Mouse (Mus musculus) thymus, adult 18-20 months (tissue): ENCODE measurements around the gene Fam162a.
"Not testable (repeated sequence)": the region's sequence is repeated elsewhere in the genome, so short reads cannot be mapped to it uniquely, and the experiment has no call there.

Experiments used
- DNase-seq, 2 experiments: peaks; one replicate each; pipeline ENCODE4 v3.0.0; 2022; ENCODE audit warnings: mixed read lengths in 2 of 2

Fam162a gene

DNA sequence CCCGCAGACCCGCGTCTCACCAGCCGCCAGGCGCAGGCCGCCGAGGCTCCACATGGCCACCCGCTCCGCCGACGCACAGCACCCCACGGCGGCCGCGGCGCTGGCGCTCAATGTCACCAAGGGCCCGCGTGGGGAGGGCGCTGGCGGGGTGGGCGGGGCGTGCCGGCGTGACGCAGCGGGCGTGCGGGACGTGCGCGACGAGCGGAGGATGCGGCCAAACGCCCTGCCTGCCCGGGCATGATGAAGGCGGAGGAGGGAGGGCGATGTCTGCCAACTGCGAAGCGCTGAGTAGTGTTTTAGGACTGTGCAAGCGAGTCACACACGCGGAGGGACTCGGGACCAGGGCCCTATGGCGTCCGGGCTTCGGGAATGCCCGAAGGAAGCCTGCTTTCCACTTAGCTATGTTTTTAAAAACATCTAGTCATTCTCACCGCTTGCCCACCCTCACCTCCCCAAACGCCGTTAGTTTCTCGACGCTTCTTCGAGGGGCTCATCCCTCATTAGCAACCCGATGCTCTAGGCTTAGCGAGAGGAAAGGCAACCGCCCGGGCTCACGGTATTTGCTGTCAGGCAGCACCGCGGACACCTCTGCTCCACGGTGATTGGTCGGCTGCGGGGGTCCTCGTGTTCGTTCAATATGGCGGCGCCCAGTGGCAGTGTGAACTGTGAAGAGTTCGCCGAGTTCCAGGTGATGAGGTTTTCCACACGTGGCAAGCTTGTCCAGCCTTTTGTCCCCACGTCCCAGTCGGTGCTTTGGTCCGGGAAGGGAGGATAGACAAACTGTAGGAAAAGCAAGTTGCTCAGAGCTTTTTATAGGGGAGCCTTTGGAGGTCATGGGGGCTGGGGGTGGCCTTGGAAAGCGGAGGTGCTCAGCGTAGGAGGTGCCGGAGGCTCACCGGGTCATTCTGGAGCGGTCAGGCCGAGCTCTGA is at the start of gene Fam162a, which contains the start of gene Ccdc58:
Gene Fam162a (minus strand): TSS at position 145 of the 930 bp plus-strand sequence.
Gene Ccdc58 (plus strand): TSS at position 236 of the 930 bp plus-strand sequence.
- DNase-seq, result peak; percentile 84 to 85

DNA sequence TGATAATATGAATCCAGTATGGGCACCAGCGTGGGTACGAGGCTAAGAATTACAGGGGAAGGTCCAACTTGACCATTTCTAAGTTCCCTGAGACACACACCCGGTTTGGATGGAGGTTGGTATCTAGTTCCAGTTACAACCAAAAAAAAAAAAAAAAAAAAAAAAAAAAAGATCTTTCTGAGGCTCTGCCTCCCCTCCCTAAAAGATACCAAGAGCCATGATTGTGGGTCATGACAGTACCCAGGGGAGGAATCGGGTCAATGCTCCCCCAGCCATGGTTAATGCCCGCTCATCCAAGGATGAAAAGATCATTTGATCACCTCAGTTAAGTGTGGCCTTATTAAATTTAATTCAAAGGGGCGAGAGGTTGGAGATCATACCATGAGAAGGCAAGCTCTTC is 44.4 kb upstream of the Fam162a start:
- not testable (repeated sequence) for DNase-seq

DNA sequence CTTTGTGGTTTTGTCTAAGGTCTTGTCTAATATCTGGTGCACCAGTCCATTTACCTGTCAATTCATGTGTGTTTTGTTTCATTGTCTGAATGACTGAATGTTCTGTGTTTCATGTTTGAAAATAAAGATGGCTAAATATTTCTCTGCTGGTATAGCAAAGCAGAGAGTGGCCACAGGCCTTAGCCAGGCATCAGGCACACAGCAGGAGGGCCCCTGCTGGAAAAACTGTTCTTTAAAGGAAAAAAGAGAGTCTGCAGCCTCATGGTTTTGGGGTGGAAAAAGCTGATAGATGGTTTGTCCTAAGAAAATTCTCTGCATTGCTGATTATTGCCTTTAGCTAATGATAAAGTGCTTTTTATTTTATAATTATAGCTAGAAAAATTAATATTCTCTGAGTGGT is 40.1 kb upstream of the Fam162a start:
- DNase-seq, result not testable (repeated sequence)

DNA sequence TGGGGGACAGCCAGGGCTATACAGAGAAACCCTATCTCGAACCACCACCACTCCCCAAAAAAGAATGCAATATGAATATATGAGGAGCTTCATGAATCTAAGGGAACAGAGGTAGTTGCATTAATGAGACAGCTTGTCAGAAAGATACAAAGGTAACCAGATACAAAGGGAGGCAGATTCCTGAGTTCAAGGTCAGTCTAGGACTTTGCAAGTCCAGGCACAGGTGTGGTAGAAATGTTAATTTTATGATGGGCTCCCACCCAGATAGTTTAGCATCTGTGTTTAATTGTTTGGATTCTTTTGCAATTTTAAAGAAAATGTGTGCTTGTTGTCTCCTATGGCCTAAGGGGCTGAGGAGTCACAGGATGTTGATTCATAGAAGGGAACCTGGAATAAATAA is 30.8 kb upstream of the Fam162a start:
- DNase-seq, result no peak

DNA sequence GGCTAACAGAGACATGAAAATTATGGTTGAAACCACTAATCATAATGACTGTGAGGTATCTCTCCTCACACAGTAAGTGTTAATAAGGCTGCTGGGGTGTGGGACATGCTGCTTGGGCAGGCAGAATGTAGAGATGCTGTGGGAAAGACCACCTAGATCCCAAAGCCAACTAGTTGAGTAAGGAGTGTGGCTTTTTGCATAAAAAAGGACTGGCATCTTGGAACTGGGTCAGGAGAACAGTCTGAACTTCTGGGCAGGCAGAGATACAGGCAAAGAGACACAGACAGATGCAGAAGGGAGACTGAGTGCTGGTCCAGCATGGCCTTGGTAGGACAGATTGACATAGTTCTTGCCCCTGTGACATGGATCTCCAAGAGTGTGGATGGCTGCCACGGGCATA is 30.1 kb upstream of the Fam162a start:
- no peak for DNase-seq

DNA sequence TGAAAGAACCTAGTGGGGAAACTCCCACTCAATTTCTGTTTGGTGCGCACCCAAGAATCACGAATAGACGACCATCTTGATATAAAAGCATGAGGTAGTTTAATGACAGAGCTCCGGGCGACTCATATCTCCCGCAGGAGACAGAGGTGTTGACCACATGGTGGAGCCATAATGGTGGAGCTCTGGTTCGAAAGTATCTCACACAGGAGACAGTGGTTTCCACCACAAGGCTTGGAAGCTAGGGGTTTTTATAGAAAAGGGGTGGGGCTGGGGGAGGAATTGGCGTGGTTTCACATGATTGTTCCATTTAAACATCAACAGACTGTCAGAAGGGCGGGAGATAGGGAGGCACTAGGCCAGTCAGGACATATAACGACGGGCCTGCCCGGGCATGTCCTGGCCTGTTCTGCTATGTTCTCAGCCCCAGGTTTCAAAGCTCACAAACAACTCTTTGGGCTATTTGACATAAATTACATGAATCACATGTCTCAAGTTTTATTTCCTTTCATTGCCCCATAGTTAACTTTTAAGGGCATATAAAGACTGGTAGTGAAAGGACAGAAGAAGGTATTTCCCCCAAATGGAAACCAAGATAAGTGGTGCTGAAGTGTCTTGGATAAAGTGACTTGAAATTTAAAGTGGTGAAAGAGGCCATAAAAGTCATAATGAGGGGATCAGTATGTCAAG is 26.6 kb upstream of the Fam162a start:
- not testable (repeated sequence) for DNase-seq

DNA sequence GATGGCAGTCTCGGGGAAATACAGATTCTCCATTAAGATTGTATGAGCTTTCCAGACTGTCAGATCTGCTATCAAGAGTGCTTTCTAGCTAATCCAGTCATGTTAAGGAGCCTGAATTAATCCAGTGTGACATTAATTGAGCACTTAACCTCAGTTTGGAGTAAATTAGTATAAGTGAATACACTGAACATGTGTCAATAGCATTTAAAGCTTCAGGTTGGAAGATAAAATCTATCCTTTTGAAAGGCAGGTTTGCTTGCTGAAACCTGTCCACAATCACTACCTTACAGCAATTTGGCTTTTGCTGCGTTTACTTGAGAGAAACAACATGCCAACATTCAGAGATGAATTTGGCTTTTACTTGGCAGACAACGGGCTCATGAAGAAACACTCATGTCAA is 22.7 kb upstream of the Fam162a start:
- no peak for DNase-seq

DNA sequence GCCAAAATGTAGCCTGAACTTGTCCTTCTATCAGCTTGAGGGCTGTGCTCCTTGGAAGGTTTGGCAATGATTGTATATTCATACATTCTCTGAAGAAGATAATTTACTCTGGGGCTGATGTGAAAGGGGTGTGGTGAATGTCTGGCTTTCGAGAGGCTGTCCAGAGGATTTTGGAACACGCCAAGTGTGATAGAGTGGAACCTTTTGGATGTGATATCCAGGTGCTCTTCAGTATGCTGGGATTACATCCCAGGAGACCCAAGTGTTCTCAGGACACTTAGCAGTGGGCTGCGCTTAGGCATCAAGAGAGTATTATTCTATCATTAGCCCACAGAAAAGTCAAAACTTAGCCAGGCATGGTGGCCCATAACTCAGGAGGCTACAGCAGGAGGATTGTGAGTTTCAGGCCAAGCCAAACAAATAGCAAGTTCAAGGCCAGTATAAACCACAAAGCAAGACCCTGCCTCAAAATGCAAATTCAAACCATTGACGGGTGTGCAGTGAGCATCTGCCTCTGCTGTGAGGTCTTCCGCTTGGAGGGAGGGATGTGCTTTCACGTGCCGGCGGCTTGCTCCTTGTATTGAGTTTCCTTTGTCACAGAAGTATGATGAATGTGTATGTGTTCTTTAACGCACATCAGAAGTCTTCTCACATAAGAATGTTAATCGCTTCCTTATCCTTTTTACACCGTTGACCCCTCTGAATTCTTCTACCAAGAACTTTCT is 19.6 kb upstream of the Fam162a start:
- DNase-seq, result no peak

DNA sequence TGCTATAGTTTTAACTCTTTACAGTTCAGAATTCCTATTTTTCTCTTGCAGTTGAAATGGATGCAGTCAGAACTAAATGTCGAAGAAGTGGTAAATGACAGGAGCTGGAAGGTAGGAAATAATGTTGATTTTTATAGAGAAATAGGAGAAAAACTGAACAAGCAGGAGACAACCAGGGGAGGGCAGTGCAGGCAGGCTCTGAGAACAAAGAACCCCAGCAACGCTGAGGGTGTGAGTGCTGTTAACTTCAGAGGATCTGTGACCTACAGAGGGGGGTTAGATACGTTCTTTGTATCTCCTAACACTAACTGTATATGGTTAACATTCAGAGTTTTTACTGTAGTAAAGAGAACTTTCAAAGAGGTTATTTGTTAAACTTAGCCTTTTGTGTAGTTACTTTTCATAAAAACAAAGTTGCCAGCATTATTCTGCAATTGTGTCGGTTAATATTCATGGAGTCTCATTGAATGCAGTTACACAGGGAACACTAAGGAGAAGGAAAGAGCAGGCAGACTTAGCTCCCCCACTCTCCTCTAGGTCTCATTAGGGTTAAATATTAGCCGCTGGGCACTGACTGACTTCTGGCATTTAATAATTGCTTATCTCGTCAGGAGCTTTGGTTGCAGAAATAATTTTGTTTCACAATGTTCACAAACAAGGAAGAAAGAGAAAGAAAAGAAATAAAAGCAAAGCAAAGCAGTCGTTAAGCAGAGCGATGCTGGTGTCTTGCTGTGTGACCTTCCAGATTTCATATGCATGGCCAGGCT is 18.6 kb upstream of the Fam162a start:
- DNase-seq, result no peak

DNA sequence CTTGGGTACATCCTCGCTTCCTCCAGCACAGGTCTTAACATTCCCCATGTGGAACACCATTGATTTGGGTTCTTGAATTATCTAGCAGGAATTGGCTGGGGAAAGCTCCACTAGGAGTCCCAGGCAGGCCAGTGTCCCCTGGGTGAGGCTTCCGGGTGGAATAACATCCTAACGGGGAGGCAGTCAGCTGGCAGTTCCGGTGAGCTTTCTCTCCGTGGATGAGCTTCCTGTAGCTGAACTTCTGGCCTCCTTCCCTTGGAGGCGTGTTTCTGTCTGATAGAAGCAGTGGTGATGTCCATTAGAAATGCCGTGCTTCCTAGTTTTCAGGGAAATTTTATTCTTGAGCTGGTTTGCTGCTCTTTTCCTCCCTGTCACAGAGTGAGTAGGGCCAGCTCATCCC is 17.7 kb upstream of the Fam162a start:
- DNase-seq, result no peak

DNA sequence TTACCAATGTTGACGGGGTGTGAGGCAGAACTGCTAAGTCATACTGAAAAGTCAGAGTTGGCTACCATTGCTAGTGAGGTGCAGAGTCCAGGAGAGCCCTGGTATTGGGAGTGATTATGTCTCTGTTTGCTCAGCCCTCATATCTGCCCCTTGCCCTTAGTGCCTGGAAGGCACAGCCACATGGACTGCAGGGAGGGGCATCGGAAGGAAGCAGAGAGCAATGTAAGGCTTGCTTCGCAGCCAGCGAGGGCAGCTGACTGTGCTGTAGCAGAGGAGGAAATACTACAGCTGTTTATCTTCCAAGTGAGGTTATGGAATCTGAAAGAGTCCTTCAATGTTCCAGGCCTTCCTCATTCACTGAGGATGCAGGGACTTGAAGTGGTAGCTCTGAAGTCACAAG is 16.5 kb upstream of the Fam162a start:
- DNase-seq, result no peak

DNA sequence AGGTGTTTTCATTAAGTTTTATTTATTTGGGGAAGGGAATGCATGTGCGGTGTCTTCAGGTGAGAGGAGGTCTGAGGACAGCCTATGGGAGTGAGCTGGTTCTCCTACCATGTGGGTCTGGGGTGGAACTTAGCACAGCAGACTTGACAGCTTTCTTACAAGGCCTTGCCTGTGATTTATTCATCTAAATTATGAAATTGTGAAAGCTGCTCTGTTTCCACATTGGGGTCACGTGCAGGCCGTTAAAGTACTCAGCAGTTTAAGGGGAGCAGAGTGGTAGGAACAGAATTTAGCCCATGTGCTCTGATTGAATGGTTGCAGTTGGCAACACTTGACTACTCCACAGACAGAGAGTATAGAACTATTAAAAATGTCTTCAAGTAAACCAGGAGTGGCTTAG is 8.5 kb upstream of the Fam162a start:
- DNase-seq, result no peak

DNA sequence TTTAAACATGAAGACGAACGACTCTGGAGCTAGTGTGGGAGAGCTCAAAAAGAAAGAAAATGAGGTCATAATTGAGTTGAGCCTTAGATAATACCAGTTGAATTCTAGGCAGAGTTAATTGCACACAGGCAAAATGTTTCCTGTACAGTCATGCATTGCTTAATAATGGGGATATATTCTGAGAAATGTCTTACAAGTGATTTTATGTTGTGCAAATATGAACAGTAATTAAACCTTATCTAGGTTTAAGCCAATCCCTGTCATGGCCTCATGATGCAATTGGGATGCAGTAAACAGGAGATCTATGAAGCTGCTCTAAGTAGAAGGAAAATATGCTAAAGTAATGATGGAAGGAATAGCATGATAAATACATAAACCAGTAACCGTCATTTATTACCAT is 3.4 kb upstream of the Fam162a start:
- DNase-seq, result no peak

DNA sequence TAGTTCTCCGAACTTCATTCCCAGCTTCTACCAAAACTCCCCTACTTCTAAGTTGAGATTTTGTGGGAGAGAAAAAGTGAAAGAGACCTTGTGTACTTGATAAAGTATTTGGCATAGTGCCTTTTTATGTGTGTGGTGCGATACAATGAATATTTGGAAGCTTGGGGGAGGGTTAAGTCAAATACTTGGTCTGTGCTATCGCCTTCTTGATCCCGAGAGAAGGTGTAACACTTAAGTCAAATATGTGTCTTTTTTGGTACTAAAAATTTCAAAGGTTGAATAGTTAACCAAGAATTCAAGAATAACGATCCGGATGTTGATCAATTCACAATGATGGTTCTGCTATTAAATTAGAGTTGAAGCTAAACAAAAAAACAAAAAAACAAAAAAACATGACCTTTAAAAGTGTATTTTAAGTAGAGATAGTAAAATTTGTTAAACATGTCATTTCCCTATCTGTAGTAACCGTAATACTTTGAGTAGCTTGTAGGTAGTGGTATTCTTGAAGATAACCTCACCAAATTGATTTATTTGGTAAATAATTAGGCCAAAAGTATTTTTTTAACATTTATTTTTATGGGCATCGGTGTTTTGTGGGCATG is 1.1 kb upstream of the Fam162a start:
- no peak for DNase-seq

DNA sequence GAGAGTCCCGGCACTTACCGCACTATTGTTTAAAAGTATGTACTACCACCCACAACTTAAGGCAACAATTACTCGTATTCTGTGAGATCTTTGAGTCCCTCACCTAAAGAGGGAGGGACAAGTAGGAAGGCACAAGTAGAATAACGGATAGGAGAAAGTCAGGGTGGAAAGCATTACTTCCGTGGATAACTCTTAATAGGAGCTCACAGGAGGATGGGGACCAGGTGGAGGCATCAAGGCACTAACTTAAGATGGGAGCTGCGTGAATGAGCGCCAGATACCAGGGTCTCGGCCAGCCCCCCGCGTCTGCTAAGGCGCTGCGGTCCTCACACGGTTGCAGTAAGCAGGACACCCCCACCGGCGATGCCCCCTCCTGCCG is 334 bp downstream of the Fam162a start:
- no peak for DNase-seq

DNA sequence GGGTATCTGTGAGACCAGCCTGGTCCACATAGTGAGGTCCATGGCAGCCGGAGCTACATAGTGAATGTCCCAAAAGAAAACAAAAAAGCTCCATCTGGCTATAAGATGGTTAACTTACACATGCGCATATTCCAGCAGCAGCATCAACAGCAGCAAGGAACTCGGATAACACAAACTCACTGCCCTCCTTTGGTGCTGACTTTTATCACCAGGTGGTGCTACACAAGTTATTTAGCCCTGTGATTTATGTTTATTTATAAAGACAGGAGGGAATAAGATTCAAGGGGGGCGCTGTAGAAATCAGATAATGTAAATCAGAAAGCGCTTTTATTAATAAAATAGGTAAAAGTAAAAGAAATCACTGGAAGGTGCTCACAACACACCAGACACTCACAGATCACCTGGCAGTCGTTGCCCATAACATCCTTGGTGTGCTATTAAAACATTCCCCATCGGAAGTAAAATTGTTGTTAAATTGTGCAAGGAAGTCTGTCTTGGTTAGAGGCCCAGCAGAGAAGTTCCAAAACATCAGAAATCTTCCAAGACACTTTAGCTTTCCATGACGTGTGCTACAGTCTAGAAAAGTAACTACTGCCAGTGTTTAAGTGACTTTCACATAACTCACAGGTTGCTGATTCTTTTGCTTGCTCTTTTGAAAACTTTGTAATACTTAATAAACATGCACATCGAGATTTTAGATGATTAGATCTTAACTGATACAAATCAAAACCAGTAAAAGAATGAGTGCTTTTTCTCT is 1.4 kb downstream of the Fam162a start:
- DNase-seq, result no peak

DNA sequence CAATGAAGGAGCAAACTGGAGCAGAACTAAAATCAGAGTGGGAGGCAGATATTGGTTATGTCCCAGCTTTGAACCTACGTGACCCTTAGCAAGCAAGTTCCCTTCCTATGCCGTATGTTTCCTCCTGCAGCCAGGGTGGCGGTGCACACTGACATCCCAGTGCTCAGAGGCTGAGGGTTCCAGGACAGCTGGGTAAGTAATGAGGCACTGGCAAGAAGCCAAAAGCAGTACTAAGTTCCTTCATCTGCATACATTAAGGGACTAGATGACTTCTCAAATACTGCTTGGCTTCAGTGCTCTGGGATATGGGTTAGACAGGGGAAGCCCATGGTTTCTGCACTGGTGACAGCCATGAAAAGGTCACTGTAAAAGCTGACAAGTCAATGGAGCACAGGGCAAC is 3.0 kb downstream of the Fam162a start:
- DNase-seq, result no peak

DNA sequence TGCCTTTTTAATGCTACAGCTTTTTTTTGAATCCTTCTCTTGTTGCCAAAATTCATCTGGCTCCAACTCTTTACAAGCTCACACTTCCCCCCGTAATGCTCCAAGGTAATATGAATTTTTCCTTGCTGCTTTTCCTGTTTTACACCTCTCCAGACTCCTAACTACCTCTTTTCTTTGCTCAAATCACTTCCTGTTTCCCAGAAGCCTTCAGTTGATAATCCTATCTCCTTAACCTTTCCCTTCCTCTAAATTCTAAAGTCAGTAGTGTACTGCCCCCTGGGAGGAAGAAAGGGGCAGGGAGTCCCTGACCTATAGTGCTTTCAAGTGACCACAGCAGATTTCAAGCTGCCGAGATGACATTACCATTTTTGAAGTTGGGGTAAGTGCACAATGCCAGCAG is 3.7 kb downstream of the Fam162a start:
- no peak for DNase-seq

DNA sequence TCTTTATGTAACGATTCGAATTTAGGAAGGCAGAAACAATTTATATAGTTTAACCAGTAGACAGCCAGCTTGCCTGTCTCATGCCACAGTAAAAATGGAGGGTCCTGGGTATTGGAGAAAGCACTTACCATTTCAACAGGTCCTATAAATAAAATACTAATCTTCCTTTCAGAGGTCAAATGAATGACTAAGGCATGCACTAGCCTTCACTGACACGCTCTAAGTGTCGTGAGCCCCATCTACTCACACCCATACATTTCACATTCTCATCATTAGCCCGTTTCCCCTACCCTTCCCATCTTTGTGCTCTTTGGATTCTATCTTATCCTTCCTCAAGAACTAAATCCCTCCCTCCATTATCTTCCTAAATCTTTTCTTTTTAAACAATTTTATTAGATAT is 6.5 kb downstream of the Fam162a start:
- DNase-seq, result no peak

DNA sequence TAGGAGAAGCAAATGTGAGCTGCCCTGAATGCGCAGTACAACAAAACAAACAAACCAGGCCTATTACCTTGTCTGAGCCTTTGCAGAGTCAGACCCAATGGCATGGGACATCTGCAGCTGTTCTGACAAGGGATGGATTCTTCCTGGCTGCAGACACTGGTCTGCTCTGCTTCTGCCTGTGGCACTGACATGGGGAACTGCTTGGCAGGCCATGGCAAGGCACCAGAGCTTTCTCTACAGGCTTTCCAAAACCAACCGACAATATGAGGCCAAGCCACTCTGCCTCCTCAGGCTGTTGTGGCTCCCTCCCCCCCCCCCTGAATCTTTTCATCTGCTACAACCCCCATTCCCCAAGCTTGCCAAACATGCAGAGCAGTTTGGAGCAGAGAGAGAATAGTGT is 8.1 kb downstream of the Fam162a start:
- no peak for DNase-seq

DNA sequence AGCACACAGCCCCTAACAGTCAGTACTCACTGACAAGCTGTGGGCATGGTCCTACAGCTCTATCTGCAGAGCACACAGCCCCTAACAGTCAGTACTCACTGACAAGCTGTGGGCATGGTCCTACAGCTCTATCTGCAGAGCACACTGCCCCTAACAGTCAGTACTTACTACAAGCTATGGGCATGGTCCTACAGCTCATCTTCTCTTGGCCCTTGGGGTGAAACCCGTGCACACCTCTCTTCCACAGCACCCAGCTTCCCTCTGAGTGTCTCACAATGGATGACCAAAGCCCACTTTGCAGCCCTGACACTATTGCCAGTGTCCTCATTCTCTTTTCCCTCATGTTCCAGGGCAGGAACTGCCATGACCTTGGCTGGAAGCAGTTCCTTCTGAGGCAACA is 8.9 kb downstream of the Fam162a start:
- not testable (repeated sequence) for DNase-seq
